Mouse (Mus musculus) heart, adult 2 months (tissue): ENCODE results near the gene Mtr.
A peak's percentile ranks its signal among the peaks of the same experiment; 100 is the strongest.

Experiments used
- CTCF ChIP-seq: fragments of 200-600 bp; IDR thresholded peaks from 2 replicates; pipeline ENCODE4 v1.8.1; 2022; ENCODE audit warnings: antibody characterized with exemption, mild to moderate bottlenecking, moderate library complexity
- EP300 ChIP-seq: fragments of 200-500 bp; IDR thresholded peaks from 2 replicates; pipeline ENCODE4 v1.6.1; 2011; ENCODE audit warnings: low read depth, low read length, control low read depth; ENCODE audit not compliant: insufficient read depth
- POLR2A ChIP-seq: fragments of 200-500 bp; IDR thresholded peaks from 2 replicates; pipeline ENCODE4 v1.6.1; 2011; ENCODE audit warnings: mild to moderate bottlenecking, low read depth, low read length, control low read depth; ENCODE audit not compliant: insufficient read depth

- TF ChIP-seq POLR2A (peak; percentile 59; the same call in 1 of the 2 replicates), CTCF (no peak), EP300 (peak; percentile 100)
These were observed 124.4 kb downstream of the Mtr start for GRCm38 (mm10) chr13:12133549-12133948.
